ENCODE assay signal across 19 mouse cellular contexts in the genomic region with DNA sequence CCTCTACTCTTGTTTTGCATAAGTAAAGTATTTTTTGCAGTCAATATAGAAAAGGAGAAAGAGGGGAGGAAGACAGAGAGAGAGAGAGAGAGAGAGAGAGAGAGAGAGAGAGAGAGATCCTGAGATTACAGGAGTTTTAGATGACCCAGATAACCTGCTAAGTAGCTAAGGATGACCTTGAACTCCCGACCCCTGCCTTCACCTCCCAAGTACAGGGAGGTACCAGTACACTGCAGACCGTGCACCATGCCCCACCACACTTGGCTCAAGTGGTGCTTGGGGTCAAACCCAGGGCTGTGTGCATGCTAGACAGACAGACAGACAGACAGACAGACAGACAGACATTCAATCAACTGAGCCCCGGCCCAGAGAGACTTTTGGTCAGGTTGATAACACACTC.
A peak's percentile ranks its signal among the peaks of the same experiment; 100 is the strongest.
DNase-seq lines count a peak whose midpoint lies in the region; ATAC-seq and TF ChIP-seq lines count a peak whose summit lies in the region.
"Had no signal": no experiment of that assay in that cellular context is flagged by ENCODE, and none has a peak within 500 bp of the region (broad histone marks: within the 10 kb centered on the region; RNA-seq: fewer than 3 reads in every experiment).

No protein-coding gene starts in this region.

- H3K36me3 ChIP-seq in kidney, adult 2 months (ENCODE audit: control insufficient read depth, insufficient read depth, low read length), result no peaks in the 10 kb centered on the region
- no peaks in the 10 kb centered on the region for H3K36me3 ChIP-seq in intestine, embryonic 15.5 days
- H3K36me3 ChIP-seq in liver, embryonic 15.5 days (replicated peaks), result no peaks in the 10 kb centered on the region
- H3K36me3 ChIP-seq in midbrain, embryonic 11.5 days (ENCODE audit: control insufficient read depth, insufficient read depth, low read length), result no peaks in the 10 kb centered on the region
- H3K36me3 ChIP-seq: hindbrain, embryonic 13.5 days had no signal

- 51% methylated on average over 3 of the region's 3 CpGs for WGBS in kidney, adult 2 months
- 66% methylated on average over 3 of the region's 3 CpGs for WGBS in intestine, embryonic 15.5 days
- 32% methylated on average over 3 of the region's 3 CpGs for WGBS in liver, embryonic 15.5 days (ENCODE audit: insufficient replicate concordance)
- 87% methylated on average over 3 of the region's 3 CpGs for WGBS in midbrain, embryonic 11.5 days

- peak overlapping the region; percentile 66 for H3K27ac ChIP-seq in kidney, adult 2 months (ENCODE audit: insufficient read depth, low read depth, low read length)
- peak overlapping the region; percentile 66 for H3K27ac ChIP-seq in intestine, embryonic 15.5 days
- H3K27ac ChIP-seq in liver, embryonic 15.5 days (replicated peaks), result peak overlapping the region; percentile 72
- no peak overlapping the region for H3K27ac ChIP-seq in midbrain, embryonic 11.5 days (ENCODE audit: low read depth, low read length)
- H3K27ac ChIP-seq: hindbrain, embryonic 13.5 days; kidney, postnatal 0 days had no signal

- H3K27me3 ChIP-seq in kidney, adult 2 months (replicated peaks; ENCODE audit: control insufficient read depth, insufficient read depth, low read length), result no peaks in the 10 kb centered on the region
- H3K27me3 ChIP-seq in intestine, embryonic 15.5 days (replicated peaks), result no peaks in the 10 kb centered on the region
- no peaks in the 10 kb centered on the region for H3K27me3 ChIP-seq in liver, embryonic 15.5 days
- H3K27me3 ChIP-seq in midbrain, embryonic 11.5 days (ENCODE audit: control insufficient read depth, insufficient read depth, low read length), result no peaks in the 10 kb centered on the region
- H3K27me3 ChIP-seq: hindbrain, embryonic 13.5 days had no signal

- DNase-seq in kidney, adult 2 months, result no peak
- DNase-seq in kidney, postnatal 14 days, result no peak
- no peak for DNase-seq in midbrain, embryonic 11.5 days (ENCODE audit: low spot score, missing footprints)
- no peak for DNase-seq in heart, adult 9 months (ENCODE audit: low spot score in 2 of 2)
- DNase-seq in retina, postnatal 1 day, result no peak
- no peak for DNase-seq in cerebellum, adult 18-20 months
- DNase-seq: adrenal gland, postnatal 10 days; cerebellum, postnatal 10 days; heart, postnatal 10 days; left cerebral cortex, postnatal 4 days; lung, adult 18-20 months; lung, postnatal 14 days; right cerebral cortex, postnatal 25 days had no signal

- H3K4me2 ChIP-seq in intestine, embryonic 15.5 days (replicated peaks), result peak overlapping the region; percentile 46
- peak overlapping the region; percentile 36 for H3K4me2 ChIP-seq in liver, embryonic 15.5 days
- H3K4me2 ChIP-seq in midbrain, embryonic 11.5 days, result no peak overlapping the region
- H3K4me2 ChIP-seq: heart, embryonic 11.5 days; hindbrain, embryonic 13.5 days had no signal

- ATAC-seq in intestine, embryonic 15.5 days, result no peak; the same call in 1 of the 2 replicates
- ATAC-seq in liver, embryonic 15.5 days (ENCODE audit: insufficient read depth), result 0 out of 2 replicates have a peak, but pooled peaks have one; percentile 25
- no peak for ATAC-seq in midbrain, embryonic 11.5 days (ENCODE audit: low FRiP score)
- ATAC-seq: forebrain, embryonic 16.5 days had no signal

- TF ChIP-seq POLR2A in kidney, adult 2 months (IDR thresholded peaks at IDR 0.05; ENCODE audit: low read depth, low read length), result no peak

- H3K4me3 ChIP-seq in kidney, adult 2 months (ENCODE audit: insufficient read depth, low read depth, low read length), result peak overlapping the region; percentile 5; the same call in 1 of the 2 replicates
- H3K4me3 ChIP-seq in intestine, embryonic 15.5 days (replicated peaks), result 0 out of 2 replicates have a peak overlapping the region, but pooled peaks have one; percentile 11
- no peak overlapping the region for H3K4me3 ChIP-seq in liver, embryonic 15.5 days (replicated peaks)
- H3K4me3 ChIP-seq in midbrain, embryonic 11.5 days (ENCODE audit: low read depth, low read length), result no peak overlapping the region
- H3K4me3 ChIP-seq: hindbrain, embryonic 13.5 days had no signal

- H3K9me3 ChIP-seq in intestine, embryonic 15.5 days, result no peaks in the 10 kb centered on the region
- H3K9me3 ChIP-seq in liver, embryonic 15.5 days (replicated peaks), result no peaks in the 10 kb centered on the region
- H3K9me3 ChIP-seq in midbrain, embryonic 11.5 days (ENCODE audit: control insufficient read depth, low read length), result no peaks in the 10 kb centered on the region
- H3K9me3 ChIP-seq: hindbrain, embryonic 13.5 days had no signal

- no peak for TF ChIP-seq CTCF in kidney, adult 2 months (conservative IDR thresholded peaks at IDR 0.05; ENCODE audit: insufficient read depth, insufficient read length, low read depth, low read length)

- peaks cover 24% of the 10 kb centered on the region; the same call in 1 of the 2 replicates for H3K4me1 ChIP-seq in kidney, adult 2 months (ENCODE audit: control insufficient read depth, insufficient read depth, low read length)
- 0 out of 2 replicates have a peak, but pooled peaks cover 13% of the 10 kb centered on the region for H3K4me1 ChIP-seq in intestine, embryonic 15.5 days (replicated peaks)
- no peaks in the 10 kb centered on the region for H3K4me1 ChIP-seq in liver, embryonic 15.5 days (replicated peaks)
- no peaks in the 10 kb centered on the region for H3K4me1 ChIP-seq in midbrain, embryonic 11.5 days (ENCODE audit: control insufficient read depth, insufficient read depth, low read length)
- H3K4me1 ChIP-seq: hindbrain, embryonic 13.5 days had no signal

- H3K9ac ChIP-seq in intestine, embryonic 15.5 days, result no peak overlapping the region
- H3K9ac ChIP-seq in liver, embryonic 15.5 days, result no peak overlapping the region
- no peak overlapping the region for H3K9ac ChIP-seq in midbrain, embryonic 11.5 days (ENCODE audit: low read length)
- H3K9ac ChIP-seq: hindbrain, embryonic 13.5 days had no signal

Comparison
In these comparisons a context has a peak if more than half of its experiments do, and no peak if none do; other contexts are left out.
1. H3K4me3 ChIP-seq: peak in kidney, adult 2 months (single experiment) and intestine, embryonic 15.5 days (single experiment); none in liver, embryonic 15.5 days (single experiment) and midbrain, embryonic 11.5 days (single experiment).